Mouse (Mus musculus) limb, embryonic 11.5 days (tissue): ENCODE results near the gene Mypop. TPM values are rescaled to one million over a fixed set of nuclear protein-coding genes. Genes with fewer than 3 reads are reported as not detected.

ENCODE experiments used
- ATAC-seq: fragments of 200-750 bp; cut with Nextera tagmentation; 2 replicates; pipeline ENCODE4 v1.8.0; 2017; ENCODE audit warnings: low read depth; ENCODE audit not compliant: insufficient number of reproducible peaks, low FRiP score, low TSS enrichment
- DNase-seq: peaks from one replicate; pipeline ENCODE4 v3.0.0-alpha.2; 2015; ENCODE audit warnings: low spot score
- H3K27ac ChIP-seq: fragments of 300-500 bp; sonication (generic); replicated peaks from 2 replicates; pipeline ENCODE4 v1.5.1; 2014; ENCODE audit warnings: low read depth, mild to moderate bottlenecking, low read length
- H3K27me3 ChIP-seq: fragments of 300-500 bp; sonication (generic); 2 replicates; pipeline ENCODE4 v1.6.1; 2014; ENCODE audit warnings: mild to moderate bottlenecking, low read length, mixed read lengths; ENCODE audit not compliant: control insufficient read depth, insufficient read depth
- H3K36me3 ChIP-seq: fragments of 300-500 bp; sonication (generic); 2 replicates; pipeline ENCODE4 v1.6.1; 2014; ENCODE audit warnings: mild to moderate bottlenecking, low read length, moderate library complexity, mixed read lengths; ENCODE audit not compliant: control insufficient read depth, insufficient read depth
- H3K4me1 ChIP-seq: fragments of 300-500 bp; sonication (generic); 2 replicates; pipeline ENCODE4 v1.6.1; 2014; ENCODE audit warnings: low read length, mixed read lengths; ENCODE audit not compliant: control insufficient read depth, insufficient read depth
- H3K4me2 ChIP-seq: fragments of 300-500 bp; sonication (generic); 2 replicates; pipeline ENCODE4 v1.6.1; 2014; ENCODE audit warnings: low read depth, mild to moderate bottlenecking, moderate library complexity; ENCODE audit not compliant: severe bottlenecking
- H3K4me3 ChIP-seq: fragments of 300-500 bp; sonication (generic); 2 replicates; pipeline ENCODE4 v1.5.1; 2014; ENCODE audit warnings: low read depth, low read length
- H3K9ac ChIP-seq: fragments of 300-500 bp; sonication (generic); 2 replicates; pipeline ENCODE4 v1.6.1; 2014; ENCODE audit warnings: mild to moderate bottlenecking, low read length
- H3K9me3 ChIP-seq: fragments of 300-500 bp; sonication (generic); 2 replicates; pipeline ENCODE4 v1.6.1; 2016; ENCODE audit warnings: low read length; ENCODE audit not compliant: control insufficient read depth
- WGBS: fragments of 180-500 bp; shearing (Covaris S2); extraction: QIAGEN DNeasy Blood & Tissue Kit; methylation state at CpG from one replicate; pipeline ENCODE4 v1.1.7; 2014; 5-methylcytosine and 5-hydroxymethylcytosine counted together
- polyA plus RNA-seq: library from polyadenylated mRNA; unstranded; fragments of >200 nt; fragmentation: Nextera tagmentation; extraction: Ambion mirVana; gene quantifications from 2 replicates; pipeline ENCODE4 v1.2.1, GENCODE M21; 2014

The Mypop gene
- polyA plus RNA-seq, 1 experiment from 2014 or later: 5.7 TPM

DNA sequence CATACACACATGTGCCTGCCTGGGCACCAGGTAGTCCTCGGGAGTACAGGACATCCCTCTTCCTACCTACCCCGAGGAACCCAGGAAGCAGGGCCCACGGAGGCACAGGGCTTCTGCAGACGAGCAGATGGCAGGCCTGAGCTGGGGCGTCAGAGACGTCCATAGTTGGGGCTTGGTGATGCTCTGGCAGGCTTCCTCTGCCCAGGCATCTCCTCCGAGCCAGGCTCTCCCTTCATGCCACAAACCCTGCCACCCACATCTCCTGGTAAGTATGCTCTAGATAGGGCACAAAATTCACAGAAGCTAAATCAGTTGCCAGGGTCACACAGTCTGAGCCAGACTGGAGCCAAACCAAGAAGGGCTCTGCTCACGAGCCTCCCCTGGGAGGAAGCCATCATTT is 59.1 kb downstream of the Mypop start:
- H3K9ac ChIP-seq: no peak overlapping the region
- WGBS: 92% methylated on average over 8 of the region's 8 CpGs
- no peak overlapping the region for H3K4me2 ChIP-seq
- peaks cover 36% of the 10 kb centered on the region for H3K36me3 ChIP-seq
- H3K27ac ChIP-seq: no peak overlapping the region
- ATAC-seq (no peak), DNase-seq (no peak)
- H3K27me3 ChIP-seq: no peaks in the 10 kb centered on the region
- H3K4me1 ChIP-seq: no peaks in the 10 kb centered on the region
- no peaks in the 10 kb centered on the region for H3K9me3 ChIP-seq
- H3K4me3 ChIP-seq: no peak overlapping the region

DNA sequence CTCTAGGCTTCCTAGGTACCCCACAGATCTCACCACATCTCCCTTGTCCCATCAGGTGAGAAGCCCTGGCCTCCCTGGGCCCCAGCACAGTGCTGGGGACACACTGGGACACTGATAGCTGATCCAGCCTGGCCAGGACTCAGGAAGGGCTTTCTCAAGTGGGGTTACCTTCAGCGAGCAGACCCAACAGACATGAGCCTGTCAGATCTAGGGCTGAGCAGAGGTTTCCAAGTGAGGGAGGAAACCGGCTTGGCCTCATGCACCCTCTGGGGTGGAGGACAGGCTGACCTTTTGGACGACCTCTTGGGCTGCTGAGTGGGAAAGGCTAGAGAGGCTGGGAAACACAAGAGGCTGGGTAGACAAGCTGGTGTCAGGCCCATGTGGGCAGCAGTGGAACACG is 60.1 kb downstream of the Mypop start:
- Histone ChIP-seq H3K4me1 (no peaks in the 10 kb centered on the region), H3K4me2 (no peak overlapping the region; the same call in 1 of the 2 replicates), H3K27ac (no peak overlapping the region), H3K4me3 (no peak overlapping the region), H3K36me3 (peaks cover 29% of the 10 kb centered on the region), H3K9me3 (no peaks in the 10 kb centered on the region), H3K9ac (no peak overlapping the region), H3K27me3 (no peaks in the 10 kb centered on the region)
- 82% methylated on average over 4 of the region's 4 CpGs for WGBS
- DNase-seq (no peak), ATAC-seq (no peak)

Other genes with a start within 250 kb of the Mypop start
- gene Psg19, start 192.7 kb upstream of the Mypop start, polyA plus RNA-seq: not detected in 2 replicates
- not detected in 2 replicates for gene Psg17, start 169.6 kb upstream of the Mypop start, polyA plus RNA-seq
- not detected in 2 replicates for gene Mill2, start 151.3 kb upstream of the Mypop start, polyA plus RNA-seq
- gene Pglyrp1, start 119.9 kb upstream of the Mypop start, polyA plus RNA-seq: 0.38 and 0.45 TPM in 2 replicates
- gene Ccdc61, start 80.8 kb upstream of the Mypop start, polyA plus RNA-seq: 22.5 and 23.4 TPM in 2 replicates
- 0.29 and 0.33 TPM in 2 replicates for gene Nova2, start 65.4 kb upstream of the Mypop start, polyA plus RNA-seq
- not detected in 2 replicates for gene Nanos2, start 3.8 kb upstream of the Mypop start, polyA plus RNA-seq
- gene Irf2bp1, start 12.8 kb downstream of the Mypop start, polyA plus RNA-seq: 31.4 and 32.5 TPM in 2 replicates
- gene Foxa3, start 32.3 kb downstream of the Mypop start, polyA plus RNA-seq: 0.21 and 0.44 TPM in 2 replicates
- 36.0 and 37.6 TPM in 2 replicates for gene Sympk, start 33.1 kb downstream of the Mypop start, polyA plus RNA-seq
- gene Rsph6a, start 63.4 kb downstream of the Mypop start, polyA plus RNA-seq: not detected in 2 replicates
- gene Dmwd, start 85.0 kb downstream of the Mypop start, polyA plus RNA-seq: 18.8 and 25.6 TPM in 2 replicates
- 8.6 and 9.2 TPM in 2 replicates for gene Dmpk, start 92.6 kb downstream of the Mypop start, polyA plus RNA-seq
- gene Six5, start 103.3 kb downstream of the Mypop start, polyA plus RNA-seq: 8.7 and 8.9 TPM in 2 replicates
- 1.8 and 2.0 TPM in 2 replicates for gene Gm4969, start 127.1 kb downstream of the Mypop start, polyA plus RNA-seq
- 9.3 and 9.8 TPM in 2 replicates for gene Fbxo46, start 128.6 kb downstream of the Mypop start, polyA plus RNA-seq
- 10.7 and 11.7 TPM in 2 replicates for gene Qpctl, start 158.0 kb downstream of the Mypop start, polyA plus RNA-seq
- 179 and 183 TPM in 2 replicates for gene Snrpd2, start 158.5 kb downstream of the Mypop start, polyA plus RNA-seq
- gene Gipr, start 174.9 kb downstream of the Mypop start, polyA plus RNA-seq: 0.23 TPM in 1 of 2 replicates, not detected in the other
- 2.2 and 2.3 TPM in 2 replicates for gene Eml2, start 185.2 kb downstream of the Mypop start, polyA plus RNA-seq
- gene Gpr4, start 221.3 kb downstream of the Mypop start, polyA plus RNA-seq: 8.7 and 10.5 TPM in 2 replicates
- gene Opa3, start 237.1 kb downstream of the Mypop start, polyA plus RNA-seq: 42.9 and 43.2 TPM in 2 replicates